Mouse (Mus musculus): ENCODE data around the gene Aebp2.

GRCm38 (mm10) chr6:140622391-140623225, at the start of gene Aebp2:
- TF ChIP-seq CTCF (IDR thresholded peaks at IDR 0.05; ENCODE audit: borderline replicate concordance, insufficient read depth, low read depth, low read length): no peak
- no peak for TF ChIP-seq POLR2A (IDR thresholded peaks at IDR 0.05; ENCODE audit: borderline replicate concordance, insufficient read depth, low read length)
